Comparison of ENCODE assay signal across 8 mouse cellular contexts in the genomic region with DNA sequence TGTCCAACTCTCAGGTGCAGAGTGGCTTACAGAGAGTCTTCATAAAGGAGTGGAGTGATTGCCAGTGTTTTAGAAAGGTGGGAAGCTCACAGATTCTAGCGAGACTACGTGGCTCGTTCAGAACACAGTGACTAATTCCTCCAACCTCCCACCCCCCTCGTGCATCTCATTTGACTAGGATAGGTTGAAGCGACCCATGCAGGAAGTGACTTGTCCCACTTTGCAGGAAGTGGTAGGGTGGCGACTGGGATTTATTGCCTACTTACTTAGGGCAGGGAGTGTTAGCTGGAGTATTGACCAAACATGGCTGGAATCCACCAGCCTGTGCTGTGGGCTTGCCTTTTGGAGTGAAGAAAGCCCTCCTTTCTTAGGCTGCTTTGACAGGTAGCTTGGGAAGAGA. TPM values are rescaled to one million over a fixed set of nuclear protein-coding genes. Genes with fewer than 3 reads are reported as not detected.
DNase-seq lines count a peak whose midpoint lies in the region; ATAC-seq lines count a peak whose summit lies in the region.

No protein-coding gene starts in this region.

- peak overlapping the region; percentile 65 for H3K4me2 ChIP-seq in midbrain, embryonic 13.5 days (replicated peaks)
- no peak overlapping the region for H3K4me2 ChIP-seq in midbrain, embryonic 11.5 days
- peak overlapping the region; percentile 59 for H3K4me2 ChIP-seq in intestine, embryonic 16.5 days (ENCODE audit: low read depth, low read length)

- no peaks in the 10 kb centered on the region for H3K27me3 ChIP-seq in midbrain, embryonic 13.5 days
- H3K27me3 ChIP-seq in midbrain, embryonic 11.5 days (ENCODE audit: control insufficient read depth, insufficient read depth, low read length), result no peaks in the 10 kb centered on the region
- H3K27me3 ChIP-seq in intestine, embryonic 16.5 days (replicated peaks; ENCODE audit: control insufficient read depth, insufficient read depth, low read length), result no peaks in the 10 kb centered on the region

- H3K27ac ChIP-seq in midbrain, embryonic 13.5 days, result no peak overlapping the region
- no peak overlapping the region for H3K27ac ChIP-seq in midbrain, embryonic 11.5 days (ENCODE audit: low read depth, low read length)
- H3K27ac ChIP-seq in intestine, embryonic 16.5 days (ENCODE audit: low read length), result peak overlapping the region; percentile 77

- no peaks in the 10 kb centered on the region for H3K9me3 ChIP-seq in midbrain, embryonic 13.5 days
- H3K9me3 ChIP-seq in midbrain, embryonic 11.5 days (ENCODE audit: control insufficient read depth, low read length), result no peaks in the 10 kb centered on the region
- no peaks in the 10 kb centered on the region for H3K9me3 ChIP-seq in intestine, embryonic 16.5 days (ENCODE audit: control insufficient read depth, low read length)

- peaks cover 36% of the 10 kb centered on the region for H3K4me1 ChIP-seq in midbrain, embryonic 13.5 days (replicated peaks)
- H3K4me1 ChIP-seq in midbrain, embryonic 11.5 days (ENCODE audit: control insufficient read depth, insufficient read depth, low read length), result peaks cover 7% of the 10 kb centered on the region; the same call in 1 of the 2 replicates
- H3K4me1 ChIP-seq in intestine, embryonic 16.5 days (ENCODE audit: control insufficient read depth, insufficient read depth, low read length), result peaks cover 7% of the 10 kb centered on the region

- 72% methylated on average over 6 of the region's 6 CpGs for WGBS in midbrain, embryonic 13.5 days
- 73% methylated on average over 6 of the region's 6 CpGs for whole genome bisulfite sequencing in midbrain, embryonic 11.5 days
- 37% methylated on average over 6 of the region's 6 CpGs for WGBS in intestine, embryonic 16.5 days

- H3K36me3 ChIP-seq in midbrain, embryonic 13.5 days, result no peaks in the 10 kb centered on the region
- no peaks in the 10 kb centered on the region for H3K36me3 ChIP-seq in midbrain, embryonic 11.5 days (ENCODE audit: control insufficient read depth, insufficient read depth, low read length)
- no peaks in the 10 kb centered on the region for H3K36me3 ChIP-seq in intestine, embryonic 16.5 days (ENCODE audit: control insufficient read depth, insufficient read depth, low read length)

- peak; percentile 77 to 92 for DNase-seq in adrenal gland, adult (ENCODE audit: inconsistent age in 2 of 2, low spot score in 1 of 2)
- DNase-seq in adrenal gland, adult 18-20 months (ENCODE audit: low spot score in 2 of 2), result no peak
- DNase-seq in midbrain, embryonic 11.5 days (ENCODE audit: low spot score, missing footprints), result no peak
- DNase-seq in lung, postnatal 14 days, result peak; percentile 39
- peak; percentile 31 to 36 for DNase-seq in thymus, postnatal 36 days
- DNase-seq in cerebellum, adult 8-10 months, result no peak

- no peak overlapping the region for H3K4me3 ChIP-seq in midbrain, embryonic 13.5 days (replicated peaks)
- no peak overlapping the region for H3K4me3 ChIP-seq in midbrain, embryonic 11.5 days (ENCODE audit: low read depth, low read length)
- H3K4me3 ChIP-seq in intestine, embryonic 16.5 days (ENCODE audit: low read length), result peak overlapping the region; percentile 74

- peak overlapping the region; percentile 46 for H3K9ac ChIP-seq in midbrain, embryonic 13.5 days (replicated peaks)
- H3K9ac ChIP-seq in midbrain, embryonic 11.5 days (ENCODE audit: low read length), result no peak overlapping the region
- H3K9ac ChIP-seq in intestine, embryonic 16.5 days (ENCODE audit: low read depth, low read length), result peak overlapping the region; percentile 59

- no peak for ATAC-seq in midbrain, embryonic 13.5 days
- no peak for ATAC-seq in midbrain, embryonic 11.5 days (ENCODE audit: low FRiP score)
- peak; percentile 78 for ATAC-seq in intestine, embryonic 16.5 days

RNA-seq across cellular contexts. Expression of gene Plekhb2, which starts 1.8 kb away (rescaled TPM):
- 100 to 1,000 TPM; 162 to 200 TPM for total RNA-seq in adrenal gland, adult 18-20 months (2021)
- 59.4 and 62.7 TPM in 2 replicates for polyA plus RNA-seq in midbrain, embryonic 13.5 days (2015; fragmentation: Nextera tagmentation; extraction: Ambion mirVana)
- polyA plus RNA-seq in midbrain, embryonic 11.5 days (2014; fragmentation: Nextera tagmentation; extraction: Ambion mirVana), result 52.5 and 56.3 TPM in 2 replicates
- polyA plus RNA-seq in intestine, embryonic 16.5 days (2015; fragmentation: Nextera tagmentation; extraction: Ambion mirVana), result 118 and 132 TPM in 2 replicates

RNA-seq across cellular contexts. Expression of gene Fam168b, which starts 8.7 kb away (rescaled TPM):
- 100 to 1,000 TPM; 122 to 152 TPM for total RNA-seq in adrenal gland, adult 18-20 months (2021)
- 131 and 143 TPM in 2 replicates for polyA plus RNA-seq in midbrain, embryonic 13.5 days (2015; fragmentation: Nextera tagmentation; extraction: Ambion mirVana)
- 104 and 114 TPM in 2 replicates for polyA plus RNA-seq in midbrain, embryonic 11.5 days (2014; fragmentation: Nextera tagmentation; extraction: Ambion mirVana)
- 24.9 and 45.5 TPM in 2 replicates for polyA plus RNA-seq in intestine, embryonic 16.5 days (2015; fragmentation: Nextera tagmentation; extraction: Ambion mirVana)

Comparison
In these comparisons a context has a peak if more than half of its experiments do, and no peak if none do; other contexts are left out.
1. DNase-seq: peak in adrenal gland, adult (2 of 2), lung, postnatal 14 days (single experiment) and thymus, postnatal 36 days (2 of 2); none in adrenal gland, adult 18-20 months (0 of 2), midbrain, embryonic 11.5 days (single experiment) and cerebellum, adult 8-10 months (single experiment).